Mouse (Mus musculus): ENCODE results near the gene Vrk1. TPM values are rescaled to one million over a fixed set of nuclear protein-coding genes. Genes with fewer than 3 reads are reported as not detected.
A peak's percentile ranks its signal among the peaks of the same experiment; 100 is the strongest.

The Vrk1 gene
- polyA plus RNA-seq, 1 experiment: 16.6 TPM

GRCm38 (mm10) chr12:106020063-106020462, 10.0 kb downstream of the Vrk1 start:
- Histone ChIP-seq H3K27me3 (replicated peaks) (no peaks in the 10 kb centered on the region), H3K4me3 (replicated peaks) (no peak overlapping the region), H3K36me3 (replicated peaks; ENCODE audit: low read length) (peaks cover 26% of the 10 kb centered on the region), H3K9me3 (no peaks in the 10 kb centered on the region), H3K4me1 (peaks cover 43% of the 10 kb centered on the region)
- TF ChIP-seq FLI1 (IDR thresholded peaks at IDR 0.05; ENCODE audit: low read length): no peak
- TF ChIP-seq GATA1 (IDR thresholded peaks at IDR 0.05; ENCODE audit: borderline replicate concordance, low read length): no peak

GRCm38 (mm10) chr12:106023652-106024051, 13.6 kb downstream of the Vrk1 start:
- Histone ChIP-seq H3K9me3 (no peaks in the 10 kb centered on the region), H3K4me3 (replicated peaks) (no peak overlapping the region), H3K4me1 (peaks cover 50% of the 10 kb centered on the region), H3K27me3 (replicated peaks) (no peaks in the 10 kb centered on the region), H3K36me3 (replicated peaks; ENCODE audit: low read length) (peaks cover 30% of the 10 kb centered on the region)
- TF ChIP-seq FLI1 (IDR thresholded peaks at IDR 0.05; ENCODE audit: low read length) (no peak), GATA1 (IDR thresholded peaks at IDR 0.05; ENCODE audit: borderline replicate concordance, low read length) (no peak)

- Histone ChIP-seq H3K4me1 (peaks cover 63% of the 10 kb centered on the region), H3K36me3 (replicated peaks; ENCODE audit: low read length) (peaks cover 30% of the 10 kb centered on the region), H3K27me3 (replicated peaks) (no peaks in the 10 kb centered on the region), H3K9me3 (no peaks in the 10 kb centered on the region), H3K4me3 (replicated peaks) (peak overlapping the region; percentile 6)
- TF ChIP-seq FLI1 (IDR thresholded peaks at IDR 0.05; ENCODE audit: low read length): no peak
- TF ChIP-seq GATA1 (IDR thresholded peaks at IDR 0.05; ENCODE audit: borderline replicate concordance, low read length): no peak
Measured at GRCm38 (mm10) chr12:106025416-106025815, 15.4 kb downstream of the Vrk1 start.

DNA sequence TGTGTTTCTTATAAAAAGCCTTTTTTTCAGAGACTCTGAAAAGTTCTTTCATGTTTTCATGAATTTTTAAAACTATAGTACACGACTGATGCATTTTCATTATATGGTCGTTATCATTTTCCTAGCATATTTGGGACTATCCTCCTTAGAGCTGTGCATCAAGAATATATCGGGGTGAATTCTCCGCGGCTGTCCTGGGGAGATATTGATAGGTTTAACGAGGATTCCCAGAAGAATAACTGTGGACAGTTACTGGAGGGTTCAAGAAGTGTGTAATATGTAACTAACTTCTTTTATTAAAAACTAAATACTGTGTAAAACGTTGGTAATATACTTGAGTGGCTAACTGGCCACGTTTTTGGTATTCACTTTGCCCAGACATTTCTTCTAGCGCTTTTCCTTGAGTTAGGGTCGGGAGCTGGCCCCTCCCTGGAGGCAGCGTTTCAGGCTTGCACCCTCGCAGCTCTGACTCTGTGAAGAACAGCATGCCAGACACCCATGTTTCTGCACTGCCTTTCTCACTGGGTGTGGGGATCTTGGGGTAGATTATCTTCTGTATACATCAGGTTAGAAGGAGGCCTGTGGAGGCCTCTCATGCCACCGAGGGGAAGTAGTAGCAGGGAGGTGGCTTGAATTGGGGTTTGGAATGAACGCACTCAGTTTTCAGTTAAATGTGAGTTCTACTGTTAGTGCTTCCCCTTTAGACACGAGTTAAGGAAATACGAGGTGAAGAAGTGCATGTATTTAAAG, 16.5 kb downstream of the Vrk1 start:
- peaks cover 28% of the 10 kb centered on the region for H3K36me3 ChIP-seq (replicated peaks; ENCODE audit: low read length)
- peak overlapping the region; percentile 78 for H3K4me3 ChIP-seq (replicated peaks)
- no peaks in the 10 kb centered on the region for H3K27me3 ChIP-seq (replicated peaks)
- H3K4me1 ChIP-seq: peaks cover 73% of the 10 kb centered on the region
- TF ChIP-seq GATA1 (IDR thresholded peaks at IDR 0.05; ENCODE audit: borderline replicate concordance, low read length) (no peak), FLI1 (IDR thresholded peaks at IDR 0.05; ENCODE audit: low read length) (no peak)
- H3K9me3 ChIP-seq: no peaks in the 10 kb centered on the region

DNA sequence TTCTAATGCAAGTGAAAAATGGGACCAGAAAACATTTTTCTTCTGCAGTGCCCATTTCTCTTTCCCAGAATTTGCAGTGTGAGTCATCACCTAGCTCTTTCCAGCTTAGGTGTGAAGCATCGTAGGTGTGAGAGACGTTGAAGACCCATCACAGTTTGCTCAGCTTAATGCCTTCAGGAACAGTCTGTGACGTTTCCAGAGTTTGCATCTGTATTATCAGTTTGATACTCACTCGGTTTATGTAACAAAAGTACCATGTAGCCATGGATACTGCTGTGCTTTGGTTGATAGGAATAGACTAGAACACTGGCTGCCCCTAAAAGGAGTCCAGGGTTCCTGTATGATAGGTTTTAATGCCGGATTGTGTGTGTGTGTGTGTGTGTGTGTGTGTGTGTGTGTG, 17.3 kb downstream of the Vrk1 start:
- H3K9me3 ChIP-seq: no peaks in the 10 kb centered on the region
- peaks cover 81% of the 10 kb centered on the region for H3K4me1 ChIP-seq
- TF ChIP-seq FLI1 (IDR thresholded peaks at IDR 0.05; ENCODE audit: low read length): no peak
- TF ChIP-seq GATA1 (IDR thresholded peaks at IDR 0.05; ENCODE audit: borderline replicate concordance, low read length): no peak
- peaks cover 24% of the 10 kb centered on the region for H3K36me3 ChIP-seq (replicated peaks; ENCODE audit: low read length)
- no peaks in the 10 kb centered on the region for H3K27me3 ChIP-seq (replicated peaks)
- H3K4me3 ChIP-seq (replicated peaks): no peak overlapping the region

DNA sequence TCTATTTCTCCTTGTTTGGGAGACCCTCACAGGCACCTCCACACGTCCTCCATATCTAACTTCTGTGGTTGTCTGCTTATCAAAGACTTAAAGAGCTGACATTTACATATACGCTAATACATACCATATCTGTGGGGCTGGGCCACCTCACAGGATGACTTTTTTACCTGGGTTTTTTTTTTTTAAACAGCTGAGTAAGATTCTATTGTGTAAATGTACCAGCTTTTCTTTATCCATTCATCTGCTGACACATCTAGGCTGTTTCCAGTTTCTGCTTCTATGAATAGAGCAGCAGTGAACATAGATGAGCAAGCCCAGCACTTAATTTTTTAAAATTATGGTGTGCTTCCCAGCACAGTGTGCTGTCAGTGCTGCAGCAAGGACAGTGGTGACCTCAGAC, 19.6 kb downstream of the Vrk1 start:
- H3K9me3 ChIP-seq: no peaks in the 10 kb centered on the region
- H3K27me3 ChIP-seq (replicated peaks): no peaks in the 10 kb centered on the region
- peaks cover 84% of the 10 kb centered on the region for H3K4me1 ChIP-seq
- H3K36me3 ChIP-seq (replicated peaks; ENCODE audit: low read length): peaks cover 21% of the 10 kb centered on the region
- TF ChIP-seq GATA1 (IDR thresholded peaks at IDR 0.05; ENCODE audit: borderline replicate concordance, low read length): no peak
- TF ChIP-seq FLI1 (IDR thresholded peaks at IDR 0.05; ENCODE audit: low read length): no peak
- peak overlapping the region; percentile 66 for H3K4me3 ChIP-seq (replicated peaks)

- Histone ChIP-seq H3K4me3 (replicated peaks) (peak overlapping the region; percentile 85), H3K27me3 (replicated peaks) (no peaks in the 10 kb centered on the region), H3K9me3 (no peaks in the 10 kb centered on the region), H3K4me1 (peaks cover 84% of the 10 kb centered on the region), H3K36me3 (replicated peaks; ENCODE audit: low read length) (peaks cover 19% of the 10 kb centered on the region)
- TF ChIP-seq FLI1 (IDR thresholded peaks at IDR 0.05; ENCODE audit: low read length): no peak
- TF ChIP-seq GATA1 (IDR thresholded peaks at IDR 0.05; ENCODE audit: borderline replicate concordance, low read length): no peak
Measured at GRCm38 (mm10) chr12:106030146-106030745, 20.2 kb downstream of the Vrk1 start.

DNA sequence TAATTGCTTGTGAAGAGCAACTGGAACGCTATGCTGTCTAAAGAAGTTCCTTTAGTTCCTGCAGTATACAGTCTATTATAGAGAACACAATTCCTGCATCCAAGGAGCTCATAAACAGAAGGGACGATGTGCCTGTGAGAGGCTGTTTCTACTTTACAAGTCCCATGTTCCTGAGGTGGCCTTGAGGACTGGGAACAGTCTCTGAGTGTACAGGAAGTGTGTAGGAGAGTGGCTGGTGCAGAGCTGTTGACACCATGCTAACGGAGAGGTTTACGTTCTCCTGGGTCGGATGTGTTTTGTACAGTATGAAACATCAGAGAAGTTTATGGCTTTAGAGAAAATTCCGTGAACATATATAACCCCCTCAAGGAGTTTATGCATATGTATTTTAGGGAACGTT, 20.8 kb downstream of the Vrk1 start:
- Histone ChIP-seq H3K4me3 (replicated peaks) (peak overlapping the region; percentile 85), H3K27me3 (replicated peaks) (no peaks in the 10 kb centered on the region), H3K9me3 (no peaks in the 10 kb centered on the region), H3K36me3 (replicated peaks; ENCODE audit: low read length) (peaks cover 16% of the 10 kb centered on the region), H3K4me1 (peaks cover 82% of the 10 kb centered on the region)
- no peak for TF ChIP-seq FLI1 (IDR thresholded peaks at IDR 0.05; ENCODE audit: low read length)
- TF ChIP-seq GATA1 (IDR thresholded peaks at IDR 0.05; ENCODE audit: borderline replicate concordance, low read length): no peak

DNA sequence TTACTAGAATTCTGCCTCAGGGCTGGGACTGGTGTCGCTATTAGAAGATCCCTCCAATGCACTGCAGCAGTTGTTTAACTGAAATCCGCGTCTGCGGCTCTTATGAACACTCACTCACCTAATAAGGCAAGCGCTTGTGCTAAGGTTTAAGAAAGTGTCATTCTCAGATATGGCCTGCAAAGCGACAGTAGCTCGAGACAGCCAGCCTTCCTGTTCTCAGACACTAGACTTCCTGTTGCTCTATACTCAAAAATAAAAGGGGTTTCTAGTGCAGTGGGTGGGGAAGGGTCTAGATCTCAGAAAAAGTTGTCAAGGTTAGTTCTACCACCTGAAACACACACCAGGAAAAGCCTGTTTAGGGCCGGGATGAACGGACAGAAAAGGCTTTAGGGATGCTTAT, 21.9 kb downstream of the Vrk1 start:
- Histone ChIP-seq H3K4me1 (peaks cover 75% of the 10 kb centered on the region), H3K27me3 (replicated peaks) (no peaks in the 10 kb centered on the region), H3K36me3 (replicated peaks; ENCODE audit: low read length) (peaks cover 25% of the 10 kb centered on the region), H3K9me3 (no peaks in the 10 kb centered on the region), H3K4me3 (replicated peaks) (peak overlapping the region; percentile 46)
- TF ChIP-seq FLI1 (IDR thresholded peaks at IDR 0.05; ENCODE audit: low read length): no peak
- TF ChIP-seq GATA1 (IDR thresholded peaks at IDR 0.05; ENCODE audit: borderline replicate concordance, low read length): no peak

DNA sequence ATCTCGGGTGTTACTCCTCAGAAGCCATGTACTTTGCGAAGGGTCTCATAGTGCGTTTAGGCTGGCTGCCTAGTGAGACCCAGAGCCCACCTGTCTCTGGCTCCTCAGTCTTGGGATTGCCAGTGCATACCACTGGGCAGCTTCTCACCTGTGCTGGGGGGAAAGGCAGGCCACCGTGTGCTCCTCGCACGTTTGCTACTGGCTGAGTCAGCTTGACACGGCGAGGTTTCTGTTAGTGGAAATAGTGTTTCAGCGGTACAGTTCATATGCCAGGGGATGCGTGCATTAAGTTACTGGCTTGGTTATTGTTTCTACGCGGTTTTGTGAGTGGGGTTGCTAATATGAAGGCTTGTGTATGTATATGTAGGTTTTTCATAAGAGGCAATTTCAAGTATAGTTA, 22.3 kb downstream of the Vrk1 start:
- Histone ChIP-seq H3K9me3 (no peaks in the 10 kb centered on the region), H3K4me1 (peaks cover 71% of the 10 kb centered on the region), H3K4me3 (replicated peaks) (peak overlapping the region; percentile 46), H3K27me3 (replicated peaks) (no peaks in the 10 kb centered on the region), H3K36me3 (replicated peaks; ENCODE audit: low read length) (peaks cover 28% of the 10 kb centered on the region)
- TF ChIP-seq GATA1 (IDR thresholded peaks at IDR 0.05; ENCODE audit: borderline replicate concordance, low read length) (no peak), FLI1 (IDR thresholded peaks at IDR 0.05; ENCODE audit: low read length) (no peak)

Measured in megakaryocyte, embryonic 14.5 days (primary cell).